Mouse (Mus musculus): ENCODE results near the gene Ube2m. TPM values are rescaled to one million over a fixed set of nuclear protein-coding genes. Genes with fewer than 3 reads are reported as not detected.

Ube2m gene
- total RNA-seq, 2 experiments from 2014 or later = 199 to 212 TPM

DNA sequence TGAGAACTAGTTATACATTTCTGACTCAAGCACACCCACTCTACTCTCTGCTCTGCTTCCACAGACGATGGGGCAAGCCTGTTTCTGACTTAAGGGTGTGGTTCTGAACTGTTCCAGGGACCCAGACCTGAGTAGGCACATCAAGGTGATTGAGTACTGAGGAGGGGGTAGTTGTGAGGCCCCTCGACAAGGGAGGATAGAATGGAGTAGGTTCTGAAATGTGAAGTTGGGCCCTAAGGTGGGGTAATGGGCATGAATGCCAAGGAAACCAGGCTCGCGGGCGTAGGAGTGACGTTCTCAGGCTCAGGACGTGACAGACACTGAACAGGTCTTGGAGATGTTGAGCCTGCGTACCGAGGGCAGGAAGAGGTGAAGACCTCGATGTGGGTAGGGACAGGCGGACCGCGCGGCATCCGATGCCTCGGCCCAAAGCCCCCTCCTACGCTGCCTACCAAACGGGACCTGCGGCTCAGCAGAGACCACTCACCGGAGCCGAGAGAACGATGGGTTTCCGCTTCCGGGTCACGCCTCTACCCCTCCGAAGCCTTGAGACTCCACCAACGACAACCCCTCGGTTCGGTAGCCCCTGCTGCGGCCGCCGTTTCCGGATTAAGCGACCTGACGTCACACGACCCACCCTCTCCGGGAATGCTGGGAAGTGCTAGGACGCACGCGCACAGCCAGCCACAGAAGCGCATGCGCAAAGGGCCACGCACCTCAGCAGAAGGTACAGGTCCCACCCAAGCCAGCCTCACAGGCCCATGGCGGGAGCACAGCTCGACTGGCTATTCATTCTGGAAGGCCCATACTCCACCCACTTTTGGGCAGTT lies 3.7 kb downstream of the Ube2m start, which contains the start of gene Chmp2a:
TSS of gene Chmp2a (minus strand) at position 660 of the 830 bp plus-strand sequence.
- peak; percentile 98 to 99 for DNase-seq (ENCODE audit: low spot score in 2 of 2)

DNA sequence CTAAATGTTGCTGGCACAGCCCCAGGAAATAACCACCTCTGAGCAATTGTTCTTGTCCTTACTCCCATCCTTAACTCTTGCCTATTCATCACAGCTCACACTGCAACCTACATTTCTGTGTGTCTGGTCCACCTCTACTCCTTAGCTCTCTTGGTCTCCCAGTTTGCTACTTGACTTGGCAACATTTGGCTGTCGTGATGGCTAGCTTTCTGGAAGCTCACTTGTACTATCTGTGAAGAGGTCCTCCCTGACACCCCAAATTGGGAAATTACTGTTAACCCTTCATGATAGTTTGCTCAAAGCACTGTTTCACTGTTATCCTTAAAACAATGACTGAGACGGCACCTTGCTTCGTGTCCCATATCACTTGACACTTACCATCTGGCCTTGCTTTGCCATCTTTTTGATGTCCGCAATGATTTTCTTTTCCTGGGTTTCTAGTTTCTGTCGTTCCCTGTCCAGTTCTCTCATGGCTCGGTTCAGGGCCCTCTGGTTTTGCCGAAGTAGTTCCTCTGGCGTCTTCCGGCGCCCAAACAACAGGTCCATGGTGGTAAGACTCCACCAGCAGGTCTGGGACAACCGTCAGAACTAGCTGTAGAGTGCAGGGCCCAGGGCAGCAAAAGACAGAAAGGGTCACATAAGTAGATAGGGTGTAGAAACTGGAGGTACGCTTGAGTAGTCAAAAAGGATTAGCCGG lies 4.5 kb downstream of the Ube2m start:
- no peak for DNase-seq (ENCODE audit: low spot score in 2 of 2)

DNA sequence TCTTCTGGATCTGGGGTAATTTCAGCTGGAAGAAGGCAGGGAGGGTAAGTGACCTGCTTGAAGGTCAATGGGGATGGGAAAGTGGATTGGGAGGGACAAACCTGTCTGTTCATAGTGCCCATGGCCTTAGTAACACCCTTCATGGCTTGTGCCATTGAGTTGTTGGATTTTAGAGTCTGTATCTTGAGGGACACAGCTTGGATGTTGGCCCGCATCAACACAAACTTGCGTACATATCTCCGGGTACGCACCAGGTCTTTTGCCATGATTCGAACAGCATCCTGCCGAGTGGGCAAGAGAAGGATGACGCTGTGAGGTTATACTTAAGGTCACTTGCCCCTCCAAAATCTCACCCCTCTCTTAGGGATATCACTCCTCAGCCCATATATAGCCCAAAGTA lies 5.5 kb downstream of the Ube2m start:
- DNase-seq (ENCODE audit: low spot score in 2 of 2) = no peak

DNA sequence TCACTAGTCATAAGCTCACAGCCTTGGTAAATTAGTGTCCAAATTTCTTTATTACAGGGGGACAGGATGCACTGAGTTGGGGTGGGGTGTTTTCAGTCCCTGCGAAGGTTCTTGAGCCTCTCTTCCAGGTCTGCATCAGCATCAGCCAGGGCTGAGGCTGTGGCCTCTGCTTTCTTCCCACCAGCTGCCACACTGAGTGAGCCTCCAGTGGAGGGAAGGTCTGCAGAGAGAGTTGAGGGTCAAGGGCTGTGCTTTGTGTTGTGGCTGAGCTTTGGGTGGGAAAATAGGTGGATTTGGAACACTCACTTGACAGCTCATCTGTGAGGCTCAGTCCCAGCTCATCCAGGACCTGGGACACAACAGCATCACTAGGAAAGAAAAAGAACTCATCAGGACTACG lies 6.1 kb downstream of the Ube2m start:
- no peak for DNase-seq (ENCODE audit: low spot score in 2 of 2)

- DNase-seq (ENCODE audit: low spot score in 2 of 2) = no peak
These were observed 7.0 kb downstream of the Ube2m start for GRCm38 (mm10) chr7:13031069-13031468.

GRCm38 (mm10) chr7:13028986-13029385 lies 9.1 kb downstream of the Ube2m start:
- no peak for DNase-seq (ENCODE audit: low spot score in 2 of 2)

GRCm38 (mm10) chr7:13025511-13026112 lies 12.5 kb downstream of the Ube2m start:
- DNase-seq (ENCODE audit: low spot score in 2 of 2) = no peak

DNA sequence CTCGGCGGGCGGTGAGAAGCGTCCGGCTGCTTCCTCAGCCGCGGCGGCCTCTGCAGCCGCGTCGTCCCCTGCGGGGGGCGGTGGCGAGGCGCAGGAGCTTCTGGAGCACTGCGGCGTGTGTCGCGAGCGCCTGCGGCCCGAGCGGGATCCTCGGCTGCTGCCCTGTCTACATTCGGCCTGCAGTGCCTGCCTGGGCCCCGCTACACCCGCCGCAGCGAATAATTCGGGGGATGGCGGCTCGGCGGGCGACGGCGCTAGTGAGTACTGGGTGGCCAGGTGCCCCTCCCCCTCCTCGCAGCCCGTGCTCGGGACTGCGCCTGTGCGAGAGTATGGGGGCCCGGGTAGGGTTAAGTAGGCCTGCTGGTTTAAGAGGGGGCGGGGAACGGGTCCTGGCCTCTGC lies 13.3 kb downstream of the Ube2m start:
- DNase-seq (ENCODE audit: low spot score in 2 of 2) = peak; percentile 86 to 87

DNA sequence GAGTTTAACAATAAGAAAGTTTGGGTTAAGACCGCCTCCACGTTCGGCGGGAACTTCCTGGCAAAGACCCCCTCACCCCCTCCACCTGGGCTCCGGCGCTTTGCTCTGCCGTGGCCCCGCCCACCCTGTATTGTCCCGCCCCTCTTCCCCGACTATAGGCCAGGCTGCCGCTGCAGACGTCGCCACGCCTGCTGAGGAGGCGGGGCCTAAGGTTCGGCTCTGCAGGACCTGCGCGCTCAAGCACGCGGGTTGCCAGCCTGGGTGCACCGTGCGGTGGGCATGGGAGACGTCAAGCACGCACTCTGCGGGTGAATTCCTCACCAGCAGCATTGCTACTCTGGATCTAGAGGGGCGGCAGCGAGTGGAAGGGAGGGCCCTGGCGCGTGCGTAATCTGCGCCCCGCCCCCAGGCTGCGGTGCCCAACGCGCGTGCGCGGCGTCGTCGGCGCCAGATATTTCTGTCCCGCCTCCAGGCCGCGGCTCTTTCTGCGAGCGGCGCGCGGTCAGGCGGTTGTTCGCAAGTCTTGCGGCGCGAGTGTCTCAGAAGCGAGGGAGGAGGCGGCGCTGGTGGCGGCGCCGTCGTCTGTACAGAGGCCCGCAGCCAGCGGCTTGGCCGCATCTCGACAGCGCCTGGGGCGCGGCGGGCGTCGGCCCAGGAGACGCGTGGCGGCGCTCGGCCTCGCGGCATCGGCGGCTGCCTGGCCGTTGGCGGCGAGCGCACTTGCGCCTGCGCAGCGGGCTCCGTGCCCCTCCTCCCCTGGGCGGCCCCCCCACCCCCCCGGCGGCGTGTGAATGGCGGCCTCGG lies 13.9 kb downstream of the Ube2m start:
- DNase-seq (ENCODE audit: low spot score in 2 of 2) = peak; percentile 95 to 99

GRCm38 (mm10) chr7:13022773-13023535 lies 15.1 kb downstream of the Ube2m start:
- DNase-seq (ENCODE audit: low spot score in 2 of 2) = peak in 1 of 2 experiments; percentile 50

- DNase-seq (ENCODE audit: low spot score in 2 of 2) = no peak
These were observed 22.9 kb downstream of the Ube2m start for GRCm38 (mm10) chr7:13015217-13015616.

DNA sequence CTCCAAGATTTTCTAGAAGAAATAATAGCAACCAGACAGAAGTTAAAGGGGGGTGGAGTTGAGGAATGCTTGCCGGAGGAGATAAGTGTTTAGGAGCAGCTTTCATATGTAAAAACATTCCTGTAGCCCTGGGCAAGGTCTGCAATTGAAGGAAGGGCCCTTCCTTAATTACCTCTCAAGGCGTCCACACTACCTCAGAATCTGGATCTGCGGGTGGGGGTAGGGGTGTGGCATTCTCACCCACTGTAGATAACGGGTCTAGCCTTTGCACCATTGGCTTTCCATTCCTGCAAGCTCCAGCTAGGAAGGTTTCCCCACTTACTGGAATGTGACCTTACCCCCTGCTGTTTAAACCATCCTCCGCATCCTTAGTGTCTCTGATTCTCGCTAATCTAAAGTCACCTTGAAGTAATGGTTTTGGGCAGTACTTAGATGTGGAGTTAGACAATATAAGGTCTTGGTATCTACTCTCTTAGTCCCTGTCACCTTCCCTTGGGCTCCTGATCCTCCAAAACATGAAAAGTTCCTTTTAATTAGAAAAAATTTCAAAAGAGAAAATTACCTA lies 23.7 kb downstream of the Ube2m start:
- no peak for DNase-seq (ENCODE audit: low spot score in 2 of 2)

DNA sequence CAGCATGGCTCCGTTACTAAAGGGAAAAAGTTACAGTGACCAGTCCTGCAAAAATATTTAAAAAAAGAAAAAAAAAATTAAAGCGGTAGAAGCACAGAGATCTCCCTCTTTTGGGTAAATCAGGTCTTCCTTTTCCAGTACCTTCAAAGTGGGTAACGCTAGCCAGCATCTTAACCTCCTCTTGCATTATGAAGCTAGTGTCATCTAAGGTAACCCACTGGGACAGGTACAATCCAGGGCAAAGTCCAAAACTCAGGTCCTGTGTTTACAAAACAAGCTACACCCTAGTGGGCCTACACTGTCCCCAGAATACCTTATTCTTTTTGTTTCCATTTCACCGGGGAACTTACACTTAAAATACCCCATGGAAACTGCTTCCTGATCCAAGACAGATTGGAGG lies 24.4 kb downstream of the Ube2m start:
- no peak for DNase-seq (ENCODE audit: low spot score in 2 of 2)

DNA sequence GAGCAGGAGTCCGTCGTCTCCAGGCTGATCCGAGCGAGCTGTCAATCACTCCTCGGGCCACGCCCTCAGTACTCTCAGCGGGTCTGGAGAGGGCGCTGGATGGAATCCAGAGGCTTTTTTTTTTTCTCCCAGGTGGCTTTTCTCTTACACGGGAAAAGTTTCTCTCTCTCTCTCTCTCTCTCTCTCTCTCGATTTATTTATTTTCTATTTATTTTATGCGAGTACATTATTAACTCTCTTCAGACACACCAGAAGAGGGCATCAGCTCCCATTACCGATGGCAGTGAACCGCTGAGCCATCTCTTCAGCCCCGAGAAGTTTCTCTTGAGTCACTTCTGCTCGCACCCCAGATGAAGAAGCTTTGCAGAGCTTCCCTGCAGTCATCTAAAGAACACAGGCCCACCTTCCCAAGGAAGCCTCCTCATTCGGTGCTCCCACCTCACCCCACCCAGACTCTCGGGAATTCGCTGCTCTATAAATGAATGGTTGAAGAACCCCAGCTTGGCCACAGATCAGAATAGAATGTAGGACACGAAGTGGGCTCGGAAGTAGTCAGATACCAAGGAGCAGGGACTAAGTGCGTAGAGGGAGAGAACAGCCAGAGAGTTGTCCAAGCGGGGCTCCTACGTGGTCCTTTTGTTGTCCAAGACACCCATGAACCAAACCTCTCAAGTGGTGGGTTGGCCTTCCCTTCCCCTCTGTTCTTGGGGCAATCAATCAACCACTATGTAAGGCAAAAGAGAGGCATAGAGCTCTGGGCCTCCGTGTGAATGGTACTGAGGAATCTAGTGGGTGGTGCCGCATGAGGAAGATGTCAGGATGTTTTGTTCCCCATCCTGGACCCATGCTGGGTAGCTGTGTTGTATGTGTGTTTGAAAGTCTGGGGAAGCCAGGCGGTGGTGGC lies 27.8 kb downstream of the Ube2m start, which contains the start of gene Zbtb45:
TSS of gene Zbtb45 (minus strand) at position 30 of the 904 bp plus-strand sequence.
- no peak for DNase-seq (ENCODE audit: low spot score in 2 of 2)

DNA sequence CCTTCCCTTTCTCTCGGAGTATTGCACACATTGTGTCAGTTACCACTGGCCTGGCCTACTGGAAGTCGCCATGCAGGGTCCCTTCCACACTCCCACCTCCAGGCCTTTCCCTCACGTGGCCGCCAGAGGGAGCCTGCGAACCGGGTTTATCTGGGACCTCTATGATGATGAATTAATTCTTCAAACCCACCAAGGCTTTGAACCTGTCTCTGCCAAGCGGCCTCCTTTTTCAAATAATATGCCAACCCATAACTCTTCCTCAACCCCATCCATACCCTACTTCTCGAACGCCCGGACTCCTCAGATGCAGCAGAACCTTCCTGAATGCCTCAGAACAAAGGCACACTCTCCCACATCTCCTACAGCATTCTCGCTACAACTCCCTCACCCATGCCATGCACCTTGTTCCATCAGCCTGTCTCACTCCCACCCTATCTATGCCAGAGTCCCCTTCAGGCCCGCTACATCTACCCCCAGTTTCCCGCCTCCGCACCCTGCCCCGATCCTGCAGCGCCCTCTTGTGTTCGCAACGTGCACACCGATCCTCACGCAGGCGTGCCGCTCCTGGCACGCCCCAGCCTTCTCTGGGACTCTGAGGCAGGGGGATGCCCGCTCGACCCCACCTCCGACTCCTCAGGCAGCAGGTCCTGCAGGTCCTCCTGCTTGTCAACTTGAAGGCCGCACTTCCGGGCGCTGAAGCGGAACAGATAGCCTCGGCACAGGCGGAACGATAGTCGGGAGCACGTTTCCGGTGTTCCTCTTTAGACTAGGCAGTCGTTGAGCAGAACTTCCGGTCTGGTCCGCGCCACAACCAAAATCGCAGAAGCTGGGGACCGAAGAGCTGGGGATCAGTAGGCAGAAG lies 28.7 kb downstream of the Ube2m start:
- peak; percentile 95 to 98 for DNase-seq (ENCODE audit: low spot score in 2 of 2)

DNA sequence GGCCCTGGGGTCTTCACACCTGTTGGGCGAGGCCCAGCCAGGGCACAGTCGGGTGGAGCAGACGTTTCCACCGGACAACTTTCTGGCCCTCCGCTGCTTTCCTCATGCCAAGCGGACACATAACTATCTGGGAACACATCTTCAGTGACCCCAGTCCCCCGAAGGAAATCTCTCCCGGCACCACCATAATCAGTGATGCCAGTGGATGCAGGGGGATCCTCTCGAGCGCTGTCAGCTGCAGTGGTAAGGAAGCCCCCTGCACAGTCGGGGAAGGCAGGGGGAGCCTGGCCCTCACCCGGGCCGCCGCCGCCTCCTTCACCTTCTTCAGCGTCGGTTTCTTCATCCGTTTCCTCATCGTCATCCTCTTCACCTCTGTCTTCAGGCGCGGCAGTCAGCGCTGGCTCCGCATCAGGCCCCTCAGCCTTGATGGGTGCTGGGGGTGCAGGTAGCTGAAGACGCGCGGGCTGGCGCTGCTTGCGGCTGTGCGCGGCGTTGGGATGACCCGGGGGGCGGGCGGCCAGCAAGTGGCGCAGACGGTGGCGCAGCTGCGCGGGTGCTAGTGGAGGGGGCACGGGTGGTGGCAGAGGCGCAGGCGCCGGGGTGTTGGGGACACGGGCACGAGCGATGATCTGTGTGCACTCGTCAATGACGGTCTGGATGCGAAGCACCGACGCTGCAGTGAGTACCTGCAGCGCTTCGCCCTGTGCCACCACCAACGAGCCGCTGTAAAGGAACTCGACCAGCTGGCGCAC lies 30.6 kb downstream of the Ube2m start:
- DNase-seq (ENCODE audit: low spot score in 2 of 2) = no peak

DNA sequence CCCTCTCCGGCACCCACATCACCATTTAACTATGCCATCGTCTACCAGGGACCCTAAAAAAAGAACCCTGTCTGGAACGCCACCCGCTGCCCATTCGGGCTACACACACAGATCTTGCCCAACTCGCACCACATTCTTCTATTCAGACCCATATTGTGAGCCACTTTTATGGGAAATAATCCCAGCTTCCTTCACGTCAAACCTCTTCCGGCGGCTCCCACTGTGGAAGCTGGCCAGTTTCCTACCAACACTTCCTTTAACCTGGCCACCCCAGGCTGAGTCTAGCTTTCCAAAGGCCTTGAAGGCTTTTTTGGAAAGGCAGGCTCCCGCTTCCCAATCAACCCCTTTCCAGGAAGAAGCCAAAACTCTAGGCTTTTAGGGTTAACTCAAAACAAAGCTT lies 31.5 kb downstream of the Ube2m start:
- DNase-seq (ENCODE audit: low spot score in 2 of 2) = no peak

Measured in layer of hippocampus, postnatal 14 days (tissue).